Mouse (Mus musculus): ENCODE data around the gene Fyb2. TPM values are rescaled to one million over a fixed set of nuclear protein-coding genes. Genes with fewer than 3 reads are reported as not detected.
"Not testable (repeated sequence)": the region's sequence is repeated elsewhere in the genome, so short reads cannot be mapped to it uniquely, and the experiment has no call there.

The Fyb2 gene
- polyA plus RNA-seq, 1 experiment from 2014 or later, result 0.15 TPM

GRCm38 (mm10) chr4:104992271-104992670 lies 79.0 kb downstream of the Fyb2 start:
- Histone ChIP-seq H3K9ac (no peak overlapping the region), H3K27ac (no peak overlapping the region), H3K9me3 (replicated peaks) (no peaks in the 10 kb centered on the region), H3K4me2 (replicated peaks) (no peak overlapping the region), H3K36me3 (no peaks in the 10 kb centered on the region), H3K27me3 (no peaks in the 10 kb centered on the region), H3K4me3 (no peak overlapping the region), H3K4me1 (no peaks in the 10 kb centered on the region)
- ATAC-seq (ENCODE audit: low FRiP score), result no peak
- WGBS, result 81% methylated on average over 3 of the region's 3 CpGs

- ATAC-seq (ENCODE audit: low FRiP score), result no peak
- Histone ChIP-seq H3K4me2 (replicated peaks) (no peak overlapping the region), H3K4me1 (no peaks in the 10 kb centered on the region), H3K4me3 (no peak overlapping the region), H3K36me3 (no peaks in the 10 kb centered on the region), H3K9ac (no peak overlapping the region), H3K27me3 (no peaks in the 10 kb centered on the region), H3K27ac (no peak overlapping the region), H3K9me3 (replicated peaks) (no peaks in the 10 kb centered on the region)
- WGBS, result 89% methylated on average over 10 of the region's 10 CpGs
These were observed 80.1 kb downstream of the Fyb2 start for GRCm38 (mm10) chr4:104993140-104993874.

GRCm38 (mm10) chr4:104999702-105000101 lies 86.4 kb downstream of the Fyb2 start:
- Histone ChIP-seq H3K9me3 (replicated peaks) (no peaks in the 10 kb centered on the region), H3K36me3 (no peaks in the 10 kb centered on the region), H3K27ac (no peak overlapping the region), H3K4me2 (replicated peaks) (no peak overlapping the region), H3K27me3 (no peaks in the 10 kb centered on the region), H3K4me1 (no peaks in the 10 kb centered on the region), H3K9ac (no peak overlapping the region), H3K4me3 (no peak overlapping the region)
- 76% methylated on average over 5 of the region's 5 CpGs for WGBS
- no peak for ATAC-seq (ENCODE audit: low FRiP score)

GRCm38 (mm10) chr4:105001736-105002135 lies 88.5 kb downstream of the Fyb2 start:
- Histone ChIP-seq H3K9me3 (replicated peaks) (no peaks in the 10 kb centered on the region), H3K36me3 (no peaks in the 10 kb centered on the region), H3K27me3 (no peaks in the 10 kb centered on the region), H3K4me3 (no peak overlapping the region), H3K27ac (no peak overlapping the region), H3K4me1 (no peaks in the 10 kb centered on the region), H3K4me2 (replicated peaks) (no peak overlapping the region), H3K9ac (no peak overlapping the region)
- 72% methylated on average over 1 of the region's 1 CpGs for WGBS
- no peak for ATAC-seq (ENCODE audit: low FRiP score)

- ATAC-seq (ENCODE audit: low FRiP score), result no peak
- H3K9ac ChIP-seq, result no peak overlapping the region
- 82% methylated on average over 8 of the region's 8 CpGs for WGBS
These were observed 90.9 kb downstream of the Fyb2 start for GRCm38 (mm10) chr4:105004135-105004534.

GRCm38 (mm10) chr4:105004649-105005048 lies 91.4 kb downstream of the Fyb2 start:
- not testable (repeated sequence) for H3K9ac ChIP-seq; ATAC-seq (ENCODE audit: low FRiP score); H3K36me3 ChIP-seq; H3K4me1 ChIP-seq; H3K27ac ChIP-seq; H3K4me3 ChIP-seq; H3K27me3 ChIP-seq; H3K9me3 ChIP-seq (replicated peaks); H3K4me2 ChIP-seq (replicated peaks)
- WGBS, result 85% methylated on average over 12 of the region's 12 CpGs

More at GRCm38 (mm10) chr4:105004135-105004534, 90.9 kb downstream of the Fyb2 start:
- no peaks in the 10 kb centered on the region for H3K27me3 ChIP-seq
- H3K4me3 ChIP-seq, result no peak overlapping the region
- no peaks in the 10 kb centered on the region for H3K4me1 ChIP-seq
- H3K36me3 ChIP-seq, result no peaks in the 10 kb centered on the region
- H3K27ac ChIP-seq, result no peak overlapping the region
- H3K4me2 ChIP-seq (replicated peaks), result no peak overlapping the region
- H3K9me3 ChIP-seq (replicated peaks), result no peaks in the 10 kb centered on the region

GRCm38 (mm10) chr4:105007360-105008018 lies 94.2 kb downstream of the Fyb2 start:
- no peaks in the 10 kb centered on the region for H3K9me3 ChIP-seq (replicated peaks)
- 93% methylated on average over 4 of the region's 4 CpGs for WGBS
- H3K36me3 ChIP-seq, result no peaks in the 10 kb centered on the region
- H3K4me3 ChIP-seq, result no peak overlapping the region
- no peak overlapping the region for H3K9ac ChIP-seq
- no peak overlapping the region for H3K27ac ChIP-seq
- no peak for ATAC-seq (ENCODE audit: low FRiP score)
- H3K27me3 ChIP-seq, result no peaks in the 10 kb centered on the region
- H3K4me2 ChIP-seq (replicated peaks), result no peak overlapping the region
- H3K4me1 ChIP-seq, result no peaks in the 10 kb centered on the region

GRCm38 (mm10) chr4:105013718-105014117 lies 100.5 kb downstream of the Fyb2 start:
- H3K4me2 ChIP-seq (replicated peaks), result no peak overlapping the region
- 90% methylated on average over 7 of the region's 7 CpGs for WGBS
- no peak for ATAC-seq (ENCODE audit: low FRiP score)
- no peaks in the 10 kb centered on the region for H3K9me3 ChIP-seq (replicated peaks)
- H3K27me3 ChIP-seq, result no peaks in the 10 kb centered on the region
- no peaks in the 10 kb centered on the region for H3K4me1 ChIP-seq
- no peak overlapping the region for H3K27ac ChIP-seq
- no peak overlapping the region for H3K9ac ChIP-seq
- H3K4me3 ChIP-seq, result no peak overlapping the region
- H3K36me3 ChIP-seq, result no peaks in the 10 kb centered on the region

- no peak for ATAC-seq (ENCODE audit: low FRiP score)
- Histone ChIP-seq H3K4me2 (replicated peaks) (no peak overlapping the region), H3K9me3 (replicated peaks) (no peaks in the 10 kb centered on the region), H3K9ac (no peak overlapping the region), H3K27me3 (no peaks in the 10 kb centered on the region), H3K4me1 (no peaks in the 10 kb centered on the region), H3K27ac (no peak overlapping the region), H3K4me3 (no peak overlapping the region), H3K36me3 (no peaks in the 10 kb centered on the region)
- 82% methylated on average over 6 of the region's 6 CpGs for WGBS
These were observed 102.2 kb downstream of the Fyb2 start for GRCm38 (mm10) chr4:105015496-105015895.

GRCm38 (mm10) chr4:105016006-105016613 lies 102.9 kb downstream of the Fyb2 start:
- no peak for ATAC-seq (ENCODE audit: low FRiP score)
- no peak overlapping the region for H3K27ac ChIP-seq
- no peak overlapping the region for H3K4me3 ChIP-seq
- H3K9ac ChIP-seq, result no peak overlapping the region
- WGBS, result 90% methylated on average over 4 of the region's 4 CpGs
- no peaks in the 10 kb centered on the region for H3K36me3 ChIP-seq
- H3K4me2 ChIP-seq (replicated peaks), result no peak overlapping the region
- no peaks in the 10 kb centered on the region for H3K9me3 ChIP-seq (replicated peaks)
- no peaks in the 10 kb centered on the region for H3K27me3 ChIP-seq
- no peaks in the 10 kb centered on the region for H3K4me1 ChIP-seq

- Histone ChIP-seq H3K36me3 (no peaks in the 10 kb centered on the region), H3K4me2 (replicated peaks) (no peak overlapping the region), H3K4me3 (no peak overlapping the region), H3K27me3 (no peaks in the 10 kb centered on the region), H3K27ac (no peak overlapping the region), H3K9me3 (replicated peaks) (no peaks in the 10 kb centered on the region), H3K9ac (no peak overlapping the region), H3K4me1 (no peaks in the 10 kb centered on the region)
- 76% methylated on average over 6 of the region's 6 CpGs for WGBS
- ATAC-seq (ENCODE audit: low FRiP score), result no peak
These were observed 114.0 kb downstream of the Fyb2 start for GRCm38 (mm10) chr4:105027278-105027677.

- no peaks in the 10 kb centered on the region for H3K27me3 ChIP-seq
- no peaks in the 10 kb centered on the region for H3K36me3 ChIP-seq
- no peak overlapping the region for H3K4me3 ChIP-seq
- ATAC-seq (ENCODE audit: low FRiP score), result no peak
- no peak overlapping the region for H3K27ac ChIP-seq
- 72% methylated on average over 8 of the region's 8 CpGs for WGBS
- no peak overlapping the region for H3K9ac ChIP-seq
- no peaks in the 10 kb centered on the region for H3K9me3 ChIP-seq (replicated peaks)
- no peak overlapping the region for H3K4me2 ChIP-seq (replicated peaks)
- no peaks in the 10 kb centered on the region for H3K4me1 ChIP-seq
These were observed 117.8 kb downstream of the Fyb2 start for GRCm38 (mm10) chr4:105031104-105031503.

Data from hindbrain, embryonic 12.5 days (tissue).